Mouse (Mus musculus) left cerebral cortex, adult 2 months (tissue): ENCODE measurements at regions not wholly inside any gene's neighbourhood (a gene's known extent, or its start where the extent isn't known, plus 50 kb on each side); places are given as distances from the start of the nearest gene placed in this dataset.

ENCODE experiments used
- DNase-seq, 2 experiments: peaks; one replicate each; pipeline ENCODE4 v3.0.0; 2021 to 2022; ENCODE audit warnings: low spot score in 2 of 2, mixed read lengths in 1 of 2; ENCODE audit errors: extremely low spot score in 1 of 2
- H3K27ac ChIP-seq: fragments of 200-600 bp; 2 replicates; pipeline ENCODE4 v1.8.1; 2022
- H3K4me3 ChIP-seq: fragments of 200-600 bp; 2 replicates; pipeline ENCODE4 v1.8.1; 2022
- CTCF ChIP-seq: fragments of 200-600 bp; IDR thresholded peaks from 2 replicates; pipeline ENCODE4 v1.8.1; 2022; ENCODE audit warnings: antibody characterized with exemption, mild to moderate bottlenecking, moderate library complexity
- intact Hi-C: fragments of 180-260 bp; cut with DNase I; formaldehyde crosslinking; loops from one replicate; pipeline ENCODE4 v1.15.1; 2025

- H3K27ac ChIP-seq = no peak overlapping the region
- peak; percentile 33 for TF ChIP-seq CTCF
- no peak for DNase-seq
- no peak overlapping the region for H3K4me3 ChIP-seq
- intact Hi-C loops = no loop called here
Measured at GRCm38 (mm10) chr14:67149961-67150471, 1141.0 kb upstream of the Gulo start.

- no peak for TF ChIP-seq CTCF
- H3K4me3 ChIP-seq = no peak overlapping the region
- intact Hi-C loops = no loop called here
Measured at GRCm38 (mm10) chr14:67149091-67149490, 1140.1 kb upstream of the Gulo start.

GRCm38 (mm10) chr14:67146602-67147001 is 1137.6 kb upstream of the Gulo start:
- 0 out of 2 replicates have a peak overlapping the region, but pooled peaks have one; percentile 10 for H3K4me3 ChIP-seq
- intact Hi-C loops = no loop called here
- TF ChIP-seq CTCF = no peak
- H3K27ac ChIP-seq = no peak overlapping the region; the same call in 1 of the 2 replicates
- DNase-seq = no peak

More at GRCm38 (mm10) chr14:67149091-67149490, 1140.1 kb upstream of the Gulo start:
- no peak overlapping the region for H3K27ac ChIP-seq
- DNase-seq = no peak

- TF ChIP-seq CTCF = no peak
- intact Hi-C loops = no loop called here
- Histone ChIP-seq H3K4me3 (no peak overlapping the region), H3K27ac (no peak overlapping the region)
- no peak for DNase-seq
Measured at GRCm38 (mm10) chr14:67145046-67145445, 1136.0 kb upstream of the Gulo start.

- no peak for TF ChIP-seq CTCF
- no peak overlapping the region for H3K4me3 ChIP-seq
- intact Hi-C loops = loop anchor here (5.0 kb wide), 1 partner anchor 43 kb away; no protein-coding TSS in a partner anchor
- peak overlapping the region; percentile 96 for H3K27ac ChIP-seq
- DNase-seq = no peak
Measured at GRCm38 (mm10) chr14:67144461-67144985, 1135.5 kb upstream of the Gulo start.

GRCm38 (mm10) chr14:67143826-67144225 is 1134.8 kb upstream of the Gulo start:
- no peak for TF ChIP-seq CTCF
- DNase-seq = no peak
- Histone ChIP-seq H3K4me3 (no peak overlapping the region), H3K27ac (peak overlapping the region; percentile 96)
- intact Hi-C loops = loop anchor here (5.0 kb wide), 1 partner anchor 43 kb away; no protein-coding TSS in a partner anchor

- intact Hi-C loops = loop anchor here (1.0 to 5.0 kb wide), 2 partner anchors 42 to 45 kb away; no protein-coding TSS in a partner anchor
- peak overlapping the region; percentile 96 for H3K27ac ChIP-seq
- H3K4me3 ChIP-seq = no peak overlapping the region
- DNase-seq = no peak
- TF ChIP-seq CTCF = no peak
Measured at GRCm38 (mm10) chr14:67142556-67143250, 1133.7 kb upstream of the Gulo start.

- peak; percentile 35 to 57 for DNase-seq
- intact Hi-C loops = loop anchor here (1.0 to 5.0 kb wide), 4 partner anchors 19 to 45 kb away; no protein-coding TSS in a partner anchor
- no peak for TF ChIP-seq CTCF
- Histone ChIP-seq H3K27ac (peak overlapping the region; percentile 96), H3K4me3 (peak overlapping the region; percentile 9; the same call in 1 of the 2 replicates)
Measured at GRCm38 (mm10) chr14:67141581-67142441, 1132.8 kb upstream of the Gulo start.

- no peak for DNase-seq
- intact Hi-C loops = loop anchor here (1.0 to 5.0 kb wide), 3 partner anchors 18 to 46 kb away; no protein-coding TSS in a partner anchor
- peak overlapping the region; percentile 96 for H3K27ac ChIP-seq
- no peak overlapping the region for H3K4me3 ChIP-seq
- no peak for TF ChIP-seq CTCF
Measured at GRCm38 (mm10) chr14:67141151-67141550, 1132.1 kb upstream of the Gulo start.

GRCm38 (mm10) chr14:67139674-67140073 is 1130.7 kb upstream of the Gulo start:
- H3K4me3 ChIP-seq = no peak overlapping the region
- DNase-seq = no peak
- TF ChIP-seq CTCF = no peak
- H3K27ac ChIP-seq = no peak overlapping the region
- intact Hi-C loops = loop anchor here (5.0 kb wide), 2 partner anchors 48 to 87 kb away; no protein-coding TSS in a partner anchor

GRCm38 (mm10) chr14:67139152-67139551 is 1130.1 kb upstream of the Gulo start:
- no peak for DNase-seq
- intact Hi-C loops = loop anchor here (5.0 kb wide), 1 partner anchor 87 kb away; no protein-coding TSS in a partner anchor
- Histone ChIP-seq H3K27ac (no peak overlapping the region), H3K4me3 (no peak overlapping the region)
- no peak for TF ChIP-seq CTCF
